Mouse (Mus musculus) liver, postnatal 0 days (tissue): ENCODE results near the gene Nptn. TPM values are rescaled to one million over a fixed set of nuclear protein-coding genes. Genes with fewer than 3 reads are reported as not detected.
"Not testable (repeated sequence)": the region's sequence is repeated elsewhere in the genome, so short reads cannot be mapped to it uniquely, and the experiment has no call there.

ENCODE experiments used
- ATAC-seq: fragments of 200-750 bp; cut with Nextera tagmentation; 2 replicates; pipeline ENCODE4 v1.8.0; 2017; ENCODE audit warnings: mild to moderate bottlenecking, moderate library complexity
- DNase-seq: peaks from one replicate; pipeline ENCODE4 v3.0.0-alpha.2; 2016
- H3K27ac ChIP-seq: fragments of 300-500 bp; sonication (generic); 2 replicates; pipeline ENCODE4 v1.5.1; 2014; ENCODE audit warnings: antibody characterized with exemption, moderate library complexity, mild to moderate bottlenecking, low read depth
- H3K27me3 ChIP-seq: fragments of 300-500 bp; sonication (generic); 2 replicates; pipeline ENCODE4 v1.6.1; 2014; ENCODE audit warnings: low read length, control low read depth, mixed read lengths; ENCODE audit not compliant: insufficient read depth
- H3K36me3 ChIP-seq: fragments of 300-500 bp; sonication (generic); replicated peaks from 2 replicates; pipeline ENCODE4 v1.6.1; 2014; ENCODE audit warnings: mild to moderate bottlenecking, control low read depth, low read length, moderate library complexity, mixed read lengths; ENCODE audit not compliant: insufficient read depth
- H3K4me1 ChIP-seq: fragments of 300-500 bp; sonication (generic); 2 replicates; pipeline ENCODE4 v1.6.1; 2014; ENCODE audit warnings: antibody characterized with exemption, mild to moderate bottlenecking, control low read depth; ENCODE audit not compliant: insufficient read depth
- H3K4me2 ChIP-seq: fragments of 300-500 bp; sonication (generic); 2 replicates; pipeline ENCODE4 v1.6.1; 2014; ENCODE audit warnings: low read depth, mild to moderate bottlenecking, low read length, moderate library complexity, mixed read lengths
- H3K4me3 ChIP-seq: fragments of 300-500 bp; sonication (generic); 2 replicates; pipeline ENCODE4 v1.5.1; 2014; ENCODE audit warnings: low read depth, low read length
- H3K9ac ChIP-seq: fragments of 300-500 bp; sonication (generic); replicated peaks from 2 replicates; pipeline ENCODE4 v1.6.1; 2014; ENCODE audit warnings: mild to moderate bottlenecking, moderate library complexity
- H3K9me3 ChIP-seq: fragments of 300-500 bp; sonication (generic); 2 replicates; pipeline ENCODE4 v1.6.1; 2016; ENCODE audit warnings: mild to moderate bottlenecking, control low read depth, low read length, mixed read lengths
- CTCF ChIP-seq: sonication (generic); IDR thresholded peaks from 2 replicates; pipeline ENCODE4 v1.5.1; 2016; ENCODE audit warnings: antibody characterized with exemption, low read depth
- EP300 ChIP-seq: IDR thresholded peaks from 2 replicates; pipeline ENCODE4 v1.6.1; 2016; ENCODE audit warnings: antibody characterized with exemption, low read depth, mild to moderate bottlenecking
- WGBS: fragments of 180-500 bp; shearing (Covaris S2); extraction: QIAGEN DNeasy Blood & Tissue Kit; methylation state at CpG from one replicate; pipeline ENCODE4 v1.1.7; 2014; ENCODE audit not compliant: insufficient replicate concordance; 5-methylcytosine and 5-hydroxymethylcytosine counted together
- polyA plus RNA-seq: library from polyadenylated mRNA; unstranded; fragments of >200 nt; fragmentation: Nextera tagmentation; extraction: Ambion mirVana; gene quantifications from 2 replicates; pipeline ENCODE4 v1.2.1, GENCODE M21; 2015

Nptn gene
- polyA plus RNA-seq, 1 experiment from 2014 or later: 66.3 TPM

GRCm38 (mm10) chr9:58580453-58581195 lies 1.4 kb upstream of the Nptn start:
- peak overlapping the region; percentile 81; the same call in 1 of the 2 replicates for H3K27ac ChIP-seq
- TF ChIP-seq CTCF: peak; percentile 18; the same call in 1 of the 2 replicates
- not testable (repeated sequence) for DNase-seq, H3K27me3 ChIP-seq, ATAC-seq, H3K4me3 ChIP-seq, H3K36me3 ChIP-seq, H3K4me2 ChIP-seq, H3K9ac ChIP-seq, H3K9me3 ChIP-seq
- H3K4me1 ChIP-seq: peaks cover 14% of the 10 kb centered on the region
- 68% methylated on average over 10 of the region's 10 CpGs for WGBS

GRCm38 (mm10) chr9:58581283-58581930 lies 633 bp upstream of the Nptn start:
- Histone ChIP-seq H3K4me1 (peaks cover 14% of the 10 kb centered on the region), H3K27ac (peak overlapping the region; percentile 81), H3K9me3 (no peaks in the 10 kb centered on the region), H3K9ac (peak overlapping the region; percentile 69), H3K4me3 (peak overlapping the region; percentile 92), H3K36me3 (no peaks in the 10 kb centered on the region), H3K27me3 (no peaks in the 10 kb centered on the region), H3K4me2 (peak overlapping the region; percentile 91)
- no peak for ATAC-seq
- no peak for DNase-seq
- WGBS: 24% methylated on average over 8 of the region's 8 CpGs
- TF ChIP-seq EP300 (no peak), CTCF (no peak)

- TF ChIP-seq CTCF (no peak), EP300 (no peak)
- no peaks in the 10 kb centered on the region for H3K27me3 ChIP-seq
- peak overlapping the region; percentile 97 for H3K27ac ChIP-seq
- no peaks in the 10 kb centered on the region for H3K9me3 ChIP-seq
- H3K36me3 ChIP-seq: no peaks in the 10 kb centered on the region
- peaks cover 14% of the 10 kb centered on the region for H3K4me1 ChIP-seq
- WGBS: 0% methylated on average over 41 of the region's 42 CpGs
- peak overlapping the region; percentile 99 for H3K9ac ChIP-seq
- ATAC-seq (peak; percentile 66), DNase-seq (no peak)
- H3K4me2 ChIP-seq: peak overlapping the region; percentile 92
- H3K4me3 ChIP-seq: peak overlapping the region; percentile 92
Measured at GRCm38 (mm10) chr9:58582581-58583266, 684 bp downstream of the Nptn start.

- no peak for ATAC-seq
- H3K36me3 ChIP-seq: no peaks in the 10 kb centered on the region
- peak overlapping the region; percentile 97 for H3K27ac ChIP-seq
- H3K9me3 ChIP-seq: no peaks in the 10 kb centered on the region
- H3K4me1 ChIP-seq: peaks cover 14% of the 10 kb centered on the region
- H3K4me3 ChIP-seq: peak overlapping the region; percentile 92
- H3K9ac ChIP-seq: peak overlapping the region; percentile 99
- H3K27me3 ChIP-seq: no peaks in the 10 kb centered on the region
- H3K4me2 ChIP-seq: peak overlapping the region; percentile 92
- 2% methylated on average over 8 of the region's 8 CpGs for WGBS
- TF ChIP-seq CTCF (no peak), EP300 (no peak)
- peak; percentile 31 for DNase-seq
Measured at GRCm38 (mm10) chr9:58583267-58583641, 1.2 kb downstream of the Nptn start.

GRCm38 (mm10) chr9:58584323-58584722 lies 2.3 kb downstream of the Nptn start:
- Histone ChIP-seq H3K27me3 (no peaks in the 10 kb centered on the region), H3K4me3 (peak overlapping the region; percentile 92; the same call in 1 of the 2 replicates), H3K4me1 (peaks cover 14% of the 10 kb centered on the region), H3K4me2 (peak overlapping the region; percentile 92), H3K27ac (no peak overlapping the region), H3K36me3 (no peaks in the 10 kb centered on the region), H3K9me3 (no peaks in the 10 kb centered on the region), H3K9ac (no peak overlapping the region)
- no peak for ATAC-seq
- no peak for TF ChIP-seq CTCF
- TF ChIP-seq EP300: no peak
- WGBS: 83% methylated on average over 1 of the region's 1 CpGs
- no peak for DNase-seq

GRCm38 (mm10) chr9:58588657-58589056 lies 6.6 kb downstream of the Nptn start:
- TF ChIP-seq CTCF: no peak
- TF ChIP-seq EP300: no peak
- ATAC-seq: no peak
- no peak overlapping the region for H3K27ac ChIP-seq
- H3K4me1 ChIP-seq: peaks cover 6% of the 10 kb centered on the region; the same call in 1 of the 2 replicates
- H3K9me3 ChIP-seq: no peaks in the 10 kb centered on the region
- no peak overlapping the region for H3K4me2 ChIP-seq
- H3K36me3 ChIP-seq: no peaks in the 10 kb centered on the region
- WGBS: 47% methylated on average over 4 of the region's 4 CpGs
- no peak overlapping the region for H3K4me3 ChIP-seq
- DNase-seq: no peak
- H3K9ac ChIP-seq: no peak overlapping the region
- no peaks in the 10 kb centered on the region for H3K27me3 ChIP-seq
